Mouse (Mus musculus): ENCODE data around the gene Ptrhd1. TPM values are rescaled to one million over a fixed set of nuclear protein-coding genes. Genes with fewer than 3 reads are reported as not detected.
A peak's percentile ranks its signal among the peaks of the same experiment; 100 is the strongest.

The Ptrhd1 gene
- 6.1 and 6.2 TPM in 2 replicates for polyA plus RNA-seq (2014; fragmentation: Nextera tagmentation; extraction: Ambion mirVana)

- peak within 1 kb of the TSS; percentile 75 for H3K4me2 ChIP-seq (ENCODE audit: low read length)
- ATAC-seq (ENCODE audit: low FRiP score, low TSS enrichment) (peak; percentile 98), DNase-seq (peak; percentile 97)
- H3K27me3 ChIP-seq (ENCODE audit: control insufficient read depth, insufficient read depth, low read length) = no peaks in the 10 kb centered on the region
- H3K4me3 ChIP-seq (replicated peaks; ENCODE audit: low read depth, low read length) = peak within 1 kb of the TSS; percentile 66
- peak within 1 kb of the TSS; percentile 78 for H3K9ac ChIP-seq (replicated peaks; ENCODE audit: low read length)
- no peaks in the 10 kb centered on the region; the same call in 1 of the 2 replicates for H3K4me1 ChIP-seq (ENCODE audit: control insufficient read depth, insufficient read depth, low read length)
- peaks cover 9% of the 10 kb centered on the region; the same call in 1 of the 2 replicates for H3K36me3 ChIP-seq (ENCODE audit: control insufficient read depth, insufficient read depth, low read length)
- no peaks in the 10 kb centered on the region for H3K9me3 ChIP-seq (ENCODE audit: control insufficient read depth, low read length)
- H3K27ac ChIP-seq (replicated peaks; ENCODE audit: low read depth, low read length) = peak within 1 kb of the TSS; percentile 98
- WGBS = under 1% methylated on average over 50 of the region's 50 CpGs
These were observed at the start of gene Ptrhd1, which contains the start of gene Cenpo for GRCm38 (mm10) chr12:4233572-4234508. Gene Ptrhd1, plus strand, starts transcription at chr12:4234027. Gene Cenpo, minus strand, starts transcription at chr12:4234294.

- H3K27ac ChIP-seq (replicated peaks; ENCODE audit: low read depth, low read length) = no peak overlapping the region
- no peak overlapping the region for H3K4me2 ChIP-seq (ENCODE audit: low read length)
- no peaks in the 10 kb centered on the region for H3K27me3 ChIP-seq (ENCODE audit: control insufficient read depth, insufficient read depth, low read length)
- no peaks in the 10 kb centered on the region for H3K9me3 ChIP-seq (ENCODE audit: control insufficient read depth, low read length)
- H3K4me1 ChIP-seq (ENCODE audit: control insufficient read depth, insufficient read depth, low read length) = 0 out of 2 replicates have a peak, but pooled peaks cover 6% of the 10 kb centered on the region
- H3K4me3 ChIP-seq (replicated peaks; ENCODE audit: low read depth, low read length) = no peak overlapping the region
- no peaks in the 10 kb centered on the region for H3K36me3 ChIP-seq (ENCODE audit: control insufficient read depth, insufficient read depth, low read length)
- 86% methylated on average over 2 of the region's 2 CpGs for WGBS
- DNase-seq (no peak), ATAC-seq (ENCODE audit: low FRiP score, low TSS enrichment) (no peak)
- no peak overlapping the region for H3K9ac ChIP-seq (replicated peaks; ENCODE audit: low read length)
These were observed 49.2 kb upstream of the Ptrhd1 start for GRCm38 (mm10) chr12:4184648-4185047.

- 37% methylated on average over 14 of the region's 14 CpGs for WGBS
- H3K4me3 ChIP-seq (replicated peaks; ENCODE audit: low read depth, low read length) = no peak overlapping the region
- H3K27ac ChIP-seq (replicated peaks; ENCODE audit: low read depth, low read length) = peak overlapping the region; percentile 49; the same call in 1 of the 2 replicates
These were observed 45.4 kb upstream of the Ptrhd1 start for GRCm38 (mm10) chr12:4188171-4189059.

GRCm38 (mm10) chr12:4189060-4189447, 44.8 kb upstream of the Ptrhd1 start:
- Histone ChIP-seq H3K36me3 (ENCODE audit: control insufficient read depth, insufficient read depth, low read length) (no peaks in the 10 kb centered on the region), H3K4me2 (ENCODE audit: low read length) (no peak overlapping the region), H3K9me3 (ENCODE audit: control insufficient read depth, low read length) (no peaks in the 10 kb centered on the region), H3K4me1 (ENCODE audit: control insufficient read depth, insufficient read depth, low read length) (0 out of 2 replicates have a peak, but pooled peaks cover 6% of the 10 kb centered on the region), H3K27ac (replicated peaks; ENCODE audit: low read depth, low read length) (no peak overlapping the region), H3K4me3 (replicated peaks; ENCODE audit: low read depth, low read length) (no peak overlapping the region), H3K9ac (replicated peaks; ENCODE audit: low read length) (no peak overlapping the region), H3K27me3 (ENCODE audit: control insufficient read depth, insufficient read depth, low read length) (no peaks in the 10 kb centered on the region)
- WGBS = 39% methylated on average over 5 of the region's 5 CpGs
- peak; percentile 38 for DNase-seq
- ATAC-seq (ENCODE audit: low FRiP score, low TSS enrichment) = no peak

More at GRCm38 (mm10) chr12:4188171-4189059, 45.4 kb upstream of the Ptrhd1 start:
- no peaks in the 10 kb centered on the region for H3K9me3 ChIP-seq (ENCODE audit: control insufficient read depth, low read length)
- no peak overlapping the region for H3K4me2 ChIP-seq (ENCODE audit: low read length)
- ATAC-seq (ENCODE audit: low FRiP score, low TSS enrichment) = peak; percentile 76
- 0 out of 2 replicates have a peak, but pooled peaks cover 6% of the 10 kb centered on the region for H3K4me1 ChIP-seq (ENCODE audit: control insufficient read depth, insufficient read depth, low read length)
- no peaks in the 10 kb centered on the region for H3K27me3 ChIP-seq (ENCODE audit: control insufficient read depth, insufficient read depth, low read length)
- H3K36me3 ChIP-seq (ENCODE audit: control insufficient read depth, insufficient read depth, low read length) = no peaks in the 10 kb centered on the region
- peak; percentile 85 for DNase-seq
- no peak overlapping the region for H3K9ac ChIP-seq (replicated peaks; ENCODE audit: low read length)

- WGBS = 83% methylated on average over 6 of the region's 6 CpGs
- H3K27ac ChIP-seq (replicated peaks; ENCODE audit: low read depth, low read length) = no peak overlapping the region
- ATAC-seq (ENCODE audit: low FRiP score, low TSS enrichment) = no peak
- no peak overlapping the region for H3K4me3 ChIP-seq (replicated peaks; ENCODE audit: low read depth, low read length)
- no peak overlapping the region for H3K9ac ChIP-seq (replicated peaks; ENCODE audit: low read length)
- DNase-seq = no peak
- H3K4me2 ChIP-seq (ENCODE audit: low read length) = no peak overlapping the region
- H3K4me1 ChIP-seq (ENCODE audit: control insufficient read depth, insufficient read depth, low read length) = 0 out of 2 replicates have a peak, but pooled peaks cover 6% of the 10 kb centered on the region
- no peaks in the 10 kb centered on the region for H3K36me3 ChIP-seq (ENCODE audit: control insufficient read depth, insufficient read depth, low read length)
- H3K27me3 ChIP-seq (ENCODE audit: control insufficient read depth, insufficient read depth, low read length) = no peaks in the 10 kb centered on the region
- H3K9me3 ChIP-seq (ENCODE audit: control insufficient read depth, low read length) = no peaks in the 10 kb centered on the region
These were observed 41.3 kb upstream of the Ptrhd1 start for GRCm38 (mm10) chr12:4192514-4192913.

GRCm38 (mm10) chr12:4193025-4193740, 40.6 kb upstream of the Ptrhd1 start:
- H3K4me3 ChIP-seq (replicated peaks; ENCODE audit: low read depth, low read length) = no peak overlapping the region
- no peaks in the 10 kb centered on the region for H3K27me3 ChIP-seq (ENCODE audit: control insufficient read depth, insufficient read depth, low read length)
- no peak overlapping the region for H3K27ac ChIP-seq (replicated peaks; ENCODE audit: low read depth, low read length)
- no peaks in the 10 kb centered on the region for H3K36me3 ChIP-seq (ENCODE audit: control insufficient read depth, insufficient read depth, low read length)
- ATAC-seq (ENCODE audit: low FRiP score, low TSS enrichment) (no peak), DNase-seq (peak; percentile 29)
- H3K9me3 ChIP-seq (ENCODE audit: control insufficient read depth, low read length) = no peaks in the 10 kb centered on the region
- H3K4me1 ChIP-seq (ENCODE audit: control insufficient read depth, insufficient read depth, low read length) = 0 out of 2 replicates have a peak, but pooled peaks cover 3% of the 10 kb centered on the region
- 70% methylated on average over 10 of the region's 10 CpGs for WGBS
- no peak overlapping the region for H3K9ac ChIP-seq (replicated peaks; ENCODE audit: low read length)
- H3K4me2 ChIP-seq (ENCODE audit: low read length) = no peak overlapping the region

GRCm38 (mm10) chr12:4194643-4195042, 39.2 kb upstream of the Ptrhd1 start:
- H3K9ac ChIP-seq (replicated peaks; ENCODE audit: low read length) = no peak overlapping the region
- WGBS = 89% methylated on average over 14 of the region's 14 CpGs
- H3K4me1 ChIP-seq (ENCODE audit: control insufficient read depth, insufficient read depth, low read length) = no peaks in the 10 kb centered on the region
- H3K27ac ChIP-seq (replicated peaks; ENCODE audit: low read depth, low read length) = no peak overlapping the region
- no peaks in the 10 kb centered on the region for H3K36me3 ChIP-seq (ENCODE audit: control insufficient read depth, insufficient read depth, low read length)
- DNase-seq (no peak), ATAC-seq (ENCODE audit: low FRiP score, low TSS enrichment) (no peak)
- no peak overlapping the region for H3K4me3 ChIP-seq (replicated peaks; ENCODE audit: low read depth, low read length)
- H3K27me3 ChIP-seq (ENCODE audit: control insufficient read depth, insufficient read depth, low read length) = no peaks in the 10 kb centered on the region
- no peaks in the 10 kb centered on the region for H3K9me3 ChIP-seq (ENCODE audit: control insufficient read depth, low read length)
- H3K4me2 ChIP-seq (ENCODE audit: low read length) = no peak overlapping the region

GRCm38 (mm10) chr12:4198702-4199101, 35.1 kb upstream of the Ptrhd1 start:
- WGBS = 97% methylated on average over 4 of the region's 4 CpGs
- no peak overlapping the region for H3K9ac ChIP-seq (replicated peaks; ENCODE audit: low read length)
- no peaks in the 10 kb centered on the region for H3K4me1 ChIP-seq (ENCODE audit: control insufficient read depth, insufficient read depth, low read length)
- H3K27ac ChIP-seq (replicated peaks; ENCODE audit: low read depth, low read length) = no peak overlapping the region
- no peak overlapping the region for H3K4me2 ChIP-seq (ENCODE audit: low read length)
- no peak overlapping the region for H3K4me3 ChIP-seq (replicated peaks; ENCODE audit: low read depth, low read length)
- H3K9me3 ChIP-seq (ENCODE audit: control insufficient read depth, low read length) = no peaks in the 10 kb centered on the region
- no peak for DNase-seq
- ATAC-seq (ENCODE audit: low FRiP score, low TSS enrichment) = no peak
- 0 out of 2 replicates have a peak, but pooled peaks cover 3% of the 10 kb centered on the region for H3K36me3 ChIP-seq (ENCODE audit: control insufficient read depth, insufficient read depth, low read length)
- H3K27me3 ChIP-seq (ENCODE audit: control insufficient read depth, insufficient read depth, low read length) = no peaks in the 10 kb centered on the region
